Mouse (Mus musculus) heart, embryonic 15.5 days (tissue): ENCODE data around the gene Gm3752. TPM values are rescaled to one million over a fixed set of nuclear protein-coding genes. Genes with fewer than 3 reads are reported as not detected.
"Not testable (repeated sequence)": the region's sequence is repeated elsewhere in the genome, so short reads cannot be mapped to it uniquely, and the experiment has no call there.

Experiments used
- ATAC-seq: fragments of 200-750 bp; cut with Nextera tagmentation; replicated peaks from 2 replicates; pipeline ENCODE4 v1.8.0; 2017; ENCODE audit warnings: low read depth, moderate TSS enrichment; ENCODE audit not compliant: insufficient number of reproducible peaks, insufficient read depth, low FRiP score
- H3K27ac ChIP-seq: fragments of 300-500 bp; sonication (generic); 2 replicates; pipeline ENCODE4 v1.5.1; 2015; ENCODE audit warnings: mild to moderate bottlenecking, inconsistent platforms
- H3K27me3 ChIP-seq: fragments of 300-500 bp; sonication (generic); 2 replicates; pipeline ENCODE4 v1.6.1; 2015; ENCODE audit warnings: inconsistent platforms
- H3K36me3 ChIP-seq: fragments of 300-500 bp; sonication (generic); 2 replicates; pipeline ENCODE4 v1.6.1; 2015; ENCODE audit warnings: mild to moderate bottlenecking, inconsistent platforms
- H3K4me1 ChIP-seq: fragments of 300-500 bp; sonication (generic); replicated peaks from 2 replicates; pipeline ENCODE4 v1.6.1; 2015; ENCODE audit warnings: inconsistent platforms
- H3K4me2 ChIP-seq: fragments of 300-500 bp; sonication (generic); 2 replicates; pipeline ENCODE4 v1.6.1; 2015; ENCODE audit warnings: inconsistent platforms, mild to moderate bottlenecking, moderate library complexity
- H3K4me3 ChIP-seq: fragments of 300-500 bp; sonication (generic); 2 replicates; pipeline ENCODE4 v1.5.1; 2015; ENCODE audit warnings: mild to moderate bottlenecking, inconsistent platforms
- H3K9ac ChIP-seq: fragments of 300-500 bp; sonication (generic); 2 replicates; pipeline ENCODE4 v1.6.1; 2015; ENCODE audit warnings: mild to moderate bottlenecking, inconsistent platforms
- H3K9me3 ChIP-seq: fragments of 300-500 bp; sonication (generic); replicated peaks from 2 replicates; pipeline ENCODE4 v1.6.1; 2016; ENCODE audit warnings: inconsistent platforms
- WGBS: fragments of 180-500 bp; shearing (Covaris S2); methylation state at CpG from one replicate; pipeline ENCODE4 v1.1.7; 2015; ENCODE audit warnings: mixed read lengths; 5-methylcytosine and 5-hydroxymethylcytosine counted together
- polyA plus RNA-seq: library from polyadenylated mRNA; unstranded; fragments of >200 nt; fragmentation: Nextera tagmentation; extraction: Ambion mirVana; gene quantifications from 2 replicates; pipeline ENCODE4 v1.2.1, GENCODE M21; 2015

Gene Gm3752
- polyA plus RNA-seq: 0.47 and 1.5 TPM in 2 replicates

GRCm38 (mm10) chr14:7483662-7484061 is at the start of gene Gm3752:
Gene Gm3752, minus strand, starts transcription at chr14:7483762.
- WGBS: 38% methylated on average over 1 of the region's 3 CpGs
- not testable (repeated sequence) for ATAC-seq

DNA sequence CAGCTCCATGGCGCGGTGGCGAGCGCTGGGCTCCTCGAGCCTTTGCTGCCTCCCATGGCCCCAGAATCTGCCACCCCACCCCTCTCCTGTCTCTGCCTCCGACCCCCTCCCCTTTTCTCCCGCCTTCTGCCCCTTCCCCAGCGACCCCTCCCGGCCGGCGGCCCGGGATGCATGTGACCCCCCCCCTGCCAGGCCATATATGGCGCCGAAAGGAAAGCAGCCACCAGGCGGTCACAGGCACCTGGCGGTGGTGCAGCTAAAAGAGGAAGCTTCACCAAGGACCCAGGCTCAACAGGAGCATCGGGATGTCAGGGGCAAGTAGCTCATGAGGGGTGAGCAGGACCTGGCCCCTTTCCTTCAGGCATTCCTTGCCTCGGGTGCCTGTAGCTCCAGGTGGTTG is 5.2 kb upstream of the Gm3752 start:
- H3K27me3 ChIP-seq, H3K9ac ChIP-seq, H3K4me1 ChIP-seq, ATAC-seq, H3K9me3 ChIP-seq, H3K36me3 ChIP-seq, H3K27ac ChIP-seq: not testable (repeated sequence)
- WGBS: 0% methylated on average over 14 of the region's 18 CpGs
- Histone ChIP-seq H3K4me2 (peak overlapping the region; percentile 63), H3K4me3 (peak overlapping the region; percentile 39)

More at GRCm38 (mm10) chr14:7483662-7484061, at the start of gene Gm3752:
- not testable (repeated sequence) for H3K9ac ChIP-seq, H3K4me2 ChIP-seq, H3K36me3 ChIP-seq, H3K27ac ChIP-seq, H3K27me3 ChIP-seq, H3K4me3 ChIP-seq, H3K9me3 ChIP-seq, H3K4me1 ChIP-seq

GRCm38 (mm10) chr14:7450817-7451216 is 32.7 kb downstream of the Gm3752 start, which contains the start of gene Gm3755:
Gene Gm3755, minus strand, starts transcription at chr14:7450917.
- H3K4me2 ChIP-seq, H3K4me3 ChIP-seq, H3K27ac ChIP-seq, H3K36me3 ChIP-seq, H3K9me3 ChIP-seq, H3K9ac ChIP-seq, H3K4me1 ChIP-seq, ATAC-seq, H3K27me3 ChIP-seq: not testable (repeated sequence)
- WGBS: no CpG with 5 or more reads among the region's 2 CpGs

DNA sequence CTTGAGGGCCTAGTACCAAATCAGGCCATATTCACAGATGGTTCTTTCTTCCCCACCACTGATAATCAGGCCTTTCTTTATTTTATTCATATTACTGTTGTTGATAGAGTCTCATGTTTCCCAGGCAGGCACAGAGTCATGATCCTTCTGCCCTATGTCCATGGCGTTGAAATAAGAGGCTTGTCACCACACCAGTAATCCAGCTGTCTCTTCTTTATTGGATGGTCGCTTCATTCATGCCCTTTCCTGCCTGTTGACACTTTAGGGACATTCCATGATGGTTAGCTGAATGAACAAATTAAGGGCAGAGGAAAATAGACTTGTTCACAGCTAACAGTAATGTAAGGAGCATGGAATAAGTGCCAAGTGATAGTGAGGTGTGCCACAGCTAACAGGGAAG is 61.1 kb downstream of the Gm3752 start:
- H3K9ac ChIP-seq, H3K4me2 ChIP-seq, H3K9me3 ChIP-seq, H3K27me3 ChIP-seq, H3K4me1 ChIP-seq, ATAC-seq, H3K36me3 ChIP-seq, H3K27ac ChIP-seq, H3K4me3 ChIP-seq: not testable (repeated sequence)
- WGBS: 50% methylated on average over 2 of the region's 2 CpGs

Other genes starting within 250 kb of the Gm3752 start
- not detected in 2 replicates for gene Gm3727, start 219.0 kb downstream of the Gm3752 start, polyA plus RNA-seq
- gene Gm3739, start 168.7 kb downstream of the Gm3752 start, polyA plus RNA-seq: 1.3 TPM in 2 replicates
- gene Gm5797, start 151.4 kb downstream of the Gm3752 start, polyA plus RNA-seq: not detected in 2 replicates
- not detected in 2 replicates for gene Gm8374, start 118.6 kb downstream of the Gm3752 start, polyA plus RNA-seq
- not detected in 2 replicates for gene Gm3755, start 32.8 kb downstream of the Gm3752 start, polyA plus RNA-seq
- 0.34 and 0.44 TPM in 2 replicates for gene Gm3558, start 84.8 kb upstream of the Gm3752 start, polyA plus RNA-seq
- not detected in 2 replicates for gene Gm10338, start 111.8 kb upstream of the Gm3752 start, polyA plus RNA-seq
- gene Gm10128, start 160.2 kb upstream of the Gm3752 start, polyA plus RNA-seq: not detected in 2 replicates